Mouse (Mus musculus) MEL (cell line): ENCODE data around the gene Nckipsd. TPM values are rescaled to one million over a fixed set of nuclear protein-coding genes. Genes with fewer than 3 reads are reported as not detected.

Source experiments
- DNase-seq: peaks from one replicate; pipeline ENCODE4 v3.0.0; 2011; ENCODE audit warnings: low read depth, low spot score
- H3K27ac ChIP-seq: 2 replicates; pipeline ENCODE4 v1.5.1; 2012; ENCODE audit warnings: low read depth, mild to moderate bottlenecking, control low read depth, low read length, moderate library complexity; ENCODE audit not compliant: control insufficient read depth
- H3K27me3 ChIP-seq, 2 experiments: fragments of 150-350 bp in 1 of 2; sonication (generic) in 1 of 2; 2 replicates each; pipeline ENCODE4 v1.6.1; 2012; ENCODE audit warnings: low read length in 2 of 2, mild to moderate bottlenecking in 2 of 2, improper control_type of control experiment in 1 of 2, moderate library complexity in 1 of 2; ENCODE audit not compliant: insufficient read depth in 2 of 2, control insufficient read depth in 1 of 2
- H3K36me3 ChIP-seq, 2 experiments: 2 replicates each; pipeline ENCODE4 v1.6.1; 2012 to 2014; ENCODE audit warnings: low read length in 2 of 2, improper control_type of control experiment in 1 of 2, inconsistent platforms in 1 of 2, mild to moderate bottlenecking in 1 of 2; ENCODE audit not compliant: insufficient read depth in 2 of 2, control insufficient read depth in 1 of 2
- H3K4me1 ChIP-seq, 2 experiments: fragments of 150-350 bp in 1 of 2; sonication (generic) in 1 of 2; 2 replicates each; pipeline ENCODE4 v1.6.1; 2012; ENCODE audit warnings: low read length in 2 of 2, improper control_type of control experiment in 1 of 2, mild to moderate bottlenecking in 1 of 2; ENCODE audit not compliant: insufficient read depth in 2 of 2, control insufficient read depth in 1 of 2
- H3K4me3 ChIP-seq, 2 experiments: fragments of 150-350 bp in 1 of 2; sonication (generic) in 1 of 2; 2 replicates each; pipeline ENCODE4 v1.5.1; 2012; ENCODE audit warnings: low read depth in 2 of 2, low read length in 2 of 2, mild to moderate bottlenecking in 2 of 2, moderate library complexity in 2 of 2, control low read depth in 1 of 2, improper control_type of control experiment in 1 of 2; ENCODE audit not compliant: control insufficient read depth in 1 of 2, insufficient read depth in 1 of 2
- H3K79me2 ChIP-seq: 2 replicates; pipeline ENCODE4 v1.6.1; 2012; ENCODE audit warnings: mild to moderate bottlenecking, low read length, moderate library complexity; ENCODE audit not compliant: control insufficient read depth, poor library complexity, insufficient read depth
- H3K9ac ChIP-seq: 2 replicates; pipeline ENCODE4 v1.6.1; 2012; ENCODE audit warnings: low read depth, mild to moderate bottlenecking, control low read depth, low read length, moderate library complexity; ENCODE audit not compliant: control insufficient read depth, poor library complexity, severe bottlenecking
- H3K9me3 ChIP-seq: fragments of 150-350 bp; sonication (generic); replicated peaks from 2 replicates; pipeline ENCODE4 v1.6.1; 2012; ENCODE audit warnings: mild to moderate bottlenecking, low read length, improper control_type of control experiment, moderate library complexity; ENCODE audit not compliant: insufficient read depth
- BHLHE40 ChIP-seq: IDR thresholded peaks from 2 replicates; pipeline ENCODE4 v1.6.1; 2012; ENCODE audit warnings: low read depth, mild to moderate bottlenecking, inconsistent platforms, low read length, improper control_type of control experiment, borderline replicate concordance
- CHD2 ChIP-seq: IDR thresholded peaks from 2 replicates; pipeline ENCODE4 v1.6.1; 2011; ENCODE audit warnings: low read length, improper control_type of control experiment
- E2F4 ChIP-seq: IDR thresholded peaks from 2 replicates; pipeline ENCODE4 v1.6.1; 2011; ENCODE audit warnings: low read depth, low read length, improper control_type of control experiment, borderline replicate concordance
- EP300 ChIP-seq, 2 experiments: IDR thresholded peaks; 2 replicates each; pipeline ENCODE4 v1.6.1; 2011; ENCODE audit warnings: improper control_type of control experiment in 2 of 2, low read length in 2 of 2, low read depth in 1 of 2, mild to moderate bottlenecking in 1 of 2
- GATA1 ChIP-seq: IDR thresholded peaks from 2 replicates; pipeline ENCODE4 v1.6.1; 2011; ENCODE audit warnings: low read depth, low read length, improper control_type of control experiment
- JUND ChIP-seq: IDR thresholded peaks from 2 replicates; pipeline ENCODE4 v1.6.1; 2011; ENCODE audit warnings: low read depth, mild to moderate bottlenecking, improper control_type of control experiment, low read length
- MAFK ChIP-seq: IDR thresholded peaks from 2 replicates; pipeline ENCODE4 v1.6.1; 2011; ENCODE audit warnings: low read depth, mild to moderate bottlenecking, low read length, improper control_type of control experiment, borderline replicate concordance
- MEF2A ChIP-seq: IDR thresholded peaks from 2 replicates; pipeline ENCODE4 v1.6.1; 2014; ENCODE audit warnings: low read depth, mild to moderate bottlenecking, inconsistent platforms, low read length, improper control_type of control experiment; ENCODE audit not compliant: poor library complexity, insufficient replicate concordance, severe bottlenecking; ENCODE audit errors: extremely low read depth
- MXI1 ChIP-seq: IDR thresholded peaks from 2 replicates; pipeline ENCODE4 v1.6.1; 2011; ENCODE audit warnings: mild to moderate bottlenecking, low read depth, low read length, improper control_type of control experiment
- MYC ChIP-seq: IDR thresholded peaks from 2 replicates; pipeline ENCODE4 v1.6.1; 2011; ENCODE audit warnings: low read depth, mild to moderate bottlenecking, low read length, improper control_type of control experiment, moderate library complexity
- POLR2AphosphoS2 ChIP-seq: IDR thresholded peaks from 2 replicates; pipeline ENCODE4 v1.6.1; 2011; ENCODE audit warnings: low read length, improper control_type of control experiment
- POLR2AphosphoS5 ChIP-seq: IDR thresholded peaks from 2 replicates; pipeline ENCODE4 v1.6.1; 2012; ENCODE audit warnings: low read depth, borderline replicate concordance, mild to moderate bottlenecking, inconsistent platforms, low read length, moderate library complexity, mixed read lengths
- RAD21 ChIP-seq: IDR thresholded peaks from 2 replicates; pipeline ENCODE4 v1.6.1; 2011; ENCODE audit warnings: mild to moderate bottlenecking, low read depth, low read length, improper control_type of control experiment
- SIN3A ChIP-seq: IDR thresholded peaks from 2 replicates; pipeline ENCODE4 v1.6.1; 2012; ENCODE audit warnings: low read length, improper control_type of control experiment, inconsistent platforms
- SMC3 ChIP-seq: IDR thresholded peaks from 2 replicates; pipeline ENCODE4 v1.6.1; 2011; ENCODE audit warnings: low read depth, low read length, improper control_type of control experiment
- TCF12 ChIP-seq: IDR thresholded peaks from 2 replicates; pipeline ENCODE4 v1.6.1; 2014; ENCODE audit warnings: low read depth, mild to moderate bottlenecking, inconsistent platforms, low read length, improper control_type of control experiment, moderate library complexity
- UBTF ChIP-seq: IDR thresholded peaks from 2 replicates; pipeline ENCODE4 v1.6.1; 2012; ENCODE audit warnings: low read depth, mild to moderate bottlenecking, inconsistent platforms, low read length, improper control_type of control experiment, moderate library complexity, borderline replicate concordance; ENCODE audit not compliant: insufficient read depth
- USF1 ChIP-seq: IDR thresholded peaks from 2 replicates; pipeline ENCODE4 v1.6.1; 2014; ENCODE audit warnings: low read depth, mild to moderate bottlenecking, inconsistent platforms, low read length, improper control_type of control experiment, moderate library complexity
- USF2 ChIP-seq, 2 experiments: IDR thresholded peaks; 2 replicates each; pipeline ENCODE4 v1.6.1; 2011 to 2012; ENCODE audit warnings: improper control_type of control experiment in 2 of 2, low read length in 2 of 2, borderline replicate concordance in 1 of 2, inconsistent platforms in 1 of 2, low read depth in 1 of 2, mild to moderate bottlenecking in 1 of 2; ENCODE audit not compliant: insufficient read depth in 1 of 2
- ZKSCAN1 ChIP-seq: IDR thresholded peaks from 2 replicates; pipeline ENCODE4 v1.6.1; 2012; ENCODE audit warnings: low read depth, mild to moderate bottlenecking, inconsistent platforms, low read length, improper control_type of control experiment, moderate library complexity
- ZNF384 ChIP-seq: IDR thresholded peaks from 2 replicates; pipeline ENCODE4 v1.6.1; 2012; ENCODE audit warnings: low read depth, mild to moderate bottlenecking, inconsistent platforms, low read length, improper control_type of control experiment
- polyA plus RNA-seq, 2 experiments: library from polyadenylated mRNA; stranded (reverse) in 1 of 2; unstranded in 1 of 2; fragments of >175 nt in 1 of 2; fragments of >200 nt in 1 of 2; gene quantifications; 2 replicates each; pipeline versions ENCODE4 v1.2.1 to v1.2.4; 2012; ENCODE audit warnings: low replicate concordance in 2 of 2, low read depth in 1 of 2; ENCODE audit not compliant: insufficient read length in 2 of 2, insufficient read depth in 1 of 2, missing spikeins in 1 of 2
- total RNA-seq: library from RNA; depleted of rRNA; stranded (reverse); fragments of 300-350 nt; gene quantifications from 2 replicates; pipeline ENCODE4 v1.2.3, GENCODE M21; 2012

Nckipsd gene
- total and polyA plus RNA-seq, 3 experiments: 6.6 to 10.3 TPM; not detected in 1

DNA sequence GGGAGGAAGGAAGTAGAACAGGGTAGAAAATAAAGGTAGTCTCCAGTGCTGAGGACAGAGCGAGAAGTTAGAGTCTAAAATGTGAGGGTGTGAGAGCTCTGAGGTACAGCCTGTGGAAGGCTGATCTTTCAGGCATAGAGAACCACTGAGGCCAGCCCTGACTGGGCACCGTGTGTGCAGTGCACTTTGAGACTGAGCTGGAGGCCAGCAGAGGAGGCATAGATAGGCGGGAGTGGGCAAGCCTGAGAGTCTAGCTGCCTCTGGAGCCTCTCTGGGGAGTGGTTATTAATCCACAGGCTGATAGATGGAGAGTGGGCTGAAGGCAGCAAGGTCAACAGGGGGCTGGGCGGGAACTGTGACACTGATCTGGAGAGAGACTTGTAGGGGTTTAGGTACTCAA, 26.3 kb upstream of the Nckipsd start:
- DNase-seq: no peak
- H3K27me3 ChIP-seq: no peaks in the 10 kb centered on the region
- H3K9me3 ChIP-seq: no peaks in the 10 kb centered on the region
- H3K79me2 ChIP-seq: peaks cover 21% of the 10 kb centered on the region
- H3K4me1 ChIP-seq: peaks cover 10 to 13% of the 10 kb centered on the region in 2 experiments
- no peak overlapping the region for H3K27ac ChIP-seq
- peaks cover 0 to 23% of the 10 kb centered on the region in 2 experiments; a peak in 2 of 4 replicates for H3K36me3 ChIP-seq
- H3K9ac ChIP-seq: no peak overlapping the region
- TF ChIP-seq USF2 (IDR thresholded peaks at IDR 0.05; ENCODE audit: borderline replicate concordance in 1 of 2, insufficient read depth in 1 of 2, low read depth in 1 of 2, low read length in 2 of 2): no peak
- TF ChIP-seq MXI1: no peak
- no peak for TF ChIP-seq TCF12
- no peak for TF ChIP-seq SMC3
- TF ChIP-seq POLR2AphosphoS5: no peak
- no peak for TF ChIP-seq EP300 (IDR thresholded peaks at IDR 0.05; ENCODE audit: low read depth in 1 of 2, low read length in 2 of 2)
- TF ChIP-seq JUND: no peak
- H3K4me3 ChIP-seq: no peak overlapping the region

DNA sequence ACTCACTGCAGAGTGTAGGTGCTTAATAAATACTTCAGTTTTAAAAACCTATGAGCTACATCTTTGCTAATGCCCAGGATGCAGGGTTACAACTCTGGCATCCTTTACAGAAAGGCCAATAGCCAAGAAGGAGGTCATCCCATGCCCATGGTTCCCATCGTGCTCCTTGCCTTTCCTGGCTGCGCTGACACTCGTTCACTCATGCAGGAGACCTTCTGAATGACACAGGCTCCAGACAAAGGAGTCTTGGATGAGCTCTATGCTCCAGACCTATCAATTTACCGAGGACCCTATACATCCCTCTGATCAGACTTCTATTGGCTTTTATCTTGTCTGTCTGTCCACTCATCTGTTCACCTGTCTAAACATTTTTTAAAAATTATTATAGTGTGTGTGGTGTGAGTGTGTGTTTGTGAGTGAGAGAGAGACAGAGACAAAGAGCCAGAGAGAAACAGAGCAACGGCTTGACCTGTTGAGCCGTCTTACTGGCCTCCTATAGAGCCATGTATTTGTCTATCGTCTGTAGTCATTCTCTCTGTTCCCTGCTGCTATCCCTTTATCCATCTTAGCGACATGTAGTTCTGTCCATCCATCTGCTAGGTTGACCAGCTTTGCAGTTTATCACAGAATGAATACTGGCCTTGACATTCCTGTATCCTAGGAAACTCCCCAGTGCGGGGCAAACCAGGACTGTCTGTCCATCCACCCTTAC, 25.2 kb upstream of the Nckipsd start:
- H3K9me3 ChIP-seq: no peaks in the 10 kb centered on the region
- no peak overlapping the region for H3K27ac ChIP-seq
- H3K79me2 ChIP-seq: peaks cover 31% of the 10 kb centered on the region
- peaks cover 0 to 13% of the 10 kb centered on the region in 2 experiments; a peak in 2 of 4 replicates for H3K36me3 ChIP-seq
- TF ChIP-seq GATA1 (no peak), ZNF384 (no peak), MYC (no peak), ZKSCAN1 (no peak), JUND (no peak), RAD21 (no peak), POLR2AphosphoS2 (no peak), BHLHE40 (no peak), MXI1 (no peak), MEF2A (no peak), SMC3 (no peak), SIN3A (no peak), CHD2 (no peak), E2F4 (no peak), USF1 (no peak), UBTF (no peak), MAFK (no peak)
- H3K9ac ChIP-seq: peak overlapping the region; percentile 12; the same call in 1 of the 2 replicates
- peak overlapping the region; percentile 43 to 87 for H3K4me3 ChIP-seq
- DNase-seq: no peak
- peaks cover 0 to 6% of the 10 kb centered on the region in 2 experiments; a peak in 3 of 4 replicates for H3K4me1 ChIP-seq
- no peaks in the 10 kb centered on the region for H3K27me3 ChIP-seq
